Mouse (Mus musculus) cerebellum, postnatal 10 days (tissue): ENCODE data around the gene Dhdds.

Experiments used
- DNase-seq, 2 experiments: peaks; one replicate each; pipeline ENCODE4 v3.0.0; 2021; ENCODE audit warnings: mixed read lengths in 2 of 2

The Dhdds gene

GRCm38 (mm10) chr4:133942679-133943078 is 58.0 kb downstream of the Dhdds start:
- DNase-seq = no peak

GRCm38 (mm10) chr4:133941576-133941975 is 59.1 kb downstream of the Dhdds start:
- DNase-seq = no peak

- no peak for DNase-seq
Measured at GRCm38 (mm10) chr4:133940386-133941260, 60.1 kb downstream of the Dhdds start.

GRCm38 (mm10) chr4:133938077-133938476 is 62.6 kb downstream of the Dhdds start:
- DNase-seq = no peak

GRCm38 (mm10) chr4:133931785-133932184 is 68.9 kb downstream of the Dhdds start:
- DNase-seq = peak; percentile 16 to 19

GRCm38 (mm10) chr4:133931349-133931748 is 69.4 kb downstream of the Dhdds start:
- peak; percentile 34 to 50 for DNase-seq

GRCm38 (mm10) chr4:133929278-133929670 is 71.4 kb downstream of the Dhdds start:
- peak in 1 of 2 experiments; percentile 15 for DNase-seq

GRCm38 (mm10) chr4:133928576-133929277 is 72.0 kb downstream of the Dhdds start:
- DNase-seq = no peak

GRCm38 (mm10) chr4:133925204-133925603 is 75.5 kb downstream of the Dhdds start:
- no peak for DNase-seq

GRCm38 (mm10) chr4:133923743-133924142 is 77.0 kb downstream of the Dhdds start:
- no peak for DNase-seq
